Mouse (Mus musculus): ENCODE data around the gene Cfl2.

Cfl2 gene

GRCm38 (mm10) chr12:54829876-54830275 is 32.8 kb downstream of the Cfl2 start:
- no peak for DNase-seq (ENCODE audit: low spot score)

- no peak for DNase-seq (ENCODE audit: low spot score)
Measured at GRCm38 (mm10) chr12:54828043-54828442, 34.6 kb downstream of the Cfl2 start.

GRCm38 (mm10) chr12:54825202-54825601 is 37.5 kb downstream of the Cfl2 start:
- no peak for DNase-seq (ENCODE audit: low spot score)

GRCm38 (mm10) chr12:54822836-54823426 is 39.7 kb downstream of the Cfl2 start:
- no peak for DNase-seq (ENCODE audit: low spot score)

GRCm38 (mm10) chr12:54820684-54821161 is 42.0 kb downstream of the Cfl2 start:
- no peak for DNase-seq (ENCODE audit: low spot score)

- no peak for DNase-seq (ENCODE audit: low spot score)
Measured at GRCm38 (mm10) chr12:54819181-54819935, 43.3 kb downstream of the Cfl2 start.

- no peak for DNase-seq (ENCODE audit: low spot score)
Measured at GRCm38 (mm10) chr12:54810142-54810541, 52.5 kb downstream of the Cfl2 start.
